Mouse (Mus musculus): Measurements from ENCODE around the gene Ddi2.

- no peak for TF ChIP-seq CTCF (IDR thresholded peaks at IDR 0.05; ENCODE audit: borderline replicate concordance, control insufficient read depth, extremely low read depth, insufficient read depth, low read length, poor library complexity)
- TF ChIP-seq POLR2A (IDR thresholded peaks at IDR 0.05; ENCODE audit: control insufficient read depth, extremely low read depth, insufficient read depth, low read length, poor library complexity): no peak
These were observed 71.9 kb downstream of the Ddi2 start for GRCm38 (mm10) chr4:141651286-141651685.
